Mouse (Mus musculus) mouse embryonic stem cell (cell line): ENCODE results near the gene Stx12.

ENCODE experiments used
- in situ Hi-C, 2 experiments: fragments of 300-500 bp; cut with MboI; formaldehyde crosslinking; loops; 1 replicate in 1 of 2; 3 replicates in 1 of 2; pipeline ENCODE4 v1.14.3; 2019 to 2020; ENCODE audit warnings: low sequenced_read_pairs in 2 of 2, low pct_unique_long_range_greater_than_20kb in 1 of 2, mixed read lengths in 1 of 2; ENCODE audit not compliant: unreplicated experiment in 1 of 2

The Stx12 gene

GRCm38 (mm10) chr4:132873481-132874362 lies 10.6 kb downstream of the Stx12 start:
- in situ Hi-C loops = no loop called here

DNA sequence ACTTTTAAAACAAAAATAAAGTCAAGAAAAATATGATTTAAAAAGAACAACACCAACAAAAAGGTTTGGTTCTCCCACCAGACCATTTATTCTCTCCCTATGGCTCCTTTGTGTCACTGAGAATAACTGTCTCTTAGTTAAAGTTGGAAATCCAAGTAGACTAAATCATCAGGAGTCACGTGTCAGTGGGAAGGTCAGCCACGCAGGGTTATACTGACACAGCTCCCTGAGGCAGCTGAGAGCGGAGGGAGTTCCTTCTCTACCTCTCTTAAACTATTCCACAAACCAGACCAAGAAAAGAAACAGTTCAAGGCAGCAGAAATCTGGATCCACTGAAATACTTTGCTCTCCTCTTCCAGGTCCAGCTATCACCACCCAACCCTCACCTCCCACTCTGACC lies 13.2 kb downstream of the Stx12 start:
- in situ Hi-C loops = no loop called here

GRCm38 (mm10) chr4:132864856-132865255 lies 19.5 kb downstream of the Stx12 start:
- in situ Hi-C loops = no loop called here

GRCm38 (mm10) chr4:132863012-132863411 lies 21.3 kb downstream of the Stx12 start:
- in situ Hi-C loops = no loop called here

GRCm38 (mm10) chr4:132860880-132861279 lies 23.4 kb downstream of the Stx12 start:
- in situ Hi-C loops = no loop called here

- in situ Hi-C loops = no loop called here
Measured at GRCm38 (mm10) chr4:132843705-132844071, 40.6 kb downstream of the Stx12 start.

DNA sequence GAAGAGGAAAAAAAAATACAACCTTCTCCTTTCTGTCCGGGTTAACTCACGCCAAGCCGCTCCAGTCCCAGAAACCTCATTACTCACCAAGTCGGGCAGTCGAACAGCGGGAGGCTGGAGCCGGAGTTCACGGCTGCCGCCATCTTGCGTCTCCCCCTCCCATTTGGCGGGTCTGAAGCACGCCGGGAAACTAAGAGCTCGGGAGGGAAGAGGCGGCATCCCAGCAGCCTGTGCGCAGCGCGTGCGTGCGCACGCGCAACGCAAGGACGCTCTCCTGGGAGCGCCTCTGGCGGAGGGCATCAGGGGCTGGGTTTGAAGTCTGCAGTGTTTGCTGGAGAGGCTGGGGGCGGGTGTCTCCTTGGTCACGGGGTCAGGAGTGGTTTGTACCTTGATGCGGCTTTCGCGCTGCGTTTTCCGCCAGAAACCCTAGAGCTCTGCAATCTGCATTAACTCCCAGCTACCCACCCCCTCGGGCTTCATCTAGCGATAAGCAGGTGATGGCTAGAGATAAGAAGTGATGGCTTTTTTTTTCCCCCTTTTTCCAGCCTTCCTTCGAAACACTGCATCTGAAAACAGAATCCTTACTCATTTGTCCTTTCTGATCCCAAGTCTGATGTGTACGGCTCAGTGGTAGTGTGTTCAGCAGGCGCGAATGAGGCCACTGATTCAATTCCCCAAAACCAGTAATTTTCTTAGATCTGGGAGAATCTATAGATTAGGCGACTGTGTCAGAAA lies 41.2 kb downstream of the Stx12 start, which contains the start of gene Ppp1r8:
TSS of gene Ppp1r8 (minus strand) at position 200 of the 735 bp plus-strand sequence.
- in situ Hi-C loops = no loop called here

DNA sequence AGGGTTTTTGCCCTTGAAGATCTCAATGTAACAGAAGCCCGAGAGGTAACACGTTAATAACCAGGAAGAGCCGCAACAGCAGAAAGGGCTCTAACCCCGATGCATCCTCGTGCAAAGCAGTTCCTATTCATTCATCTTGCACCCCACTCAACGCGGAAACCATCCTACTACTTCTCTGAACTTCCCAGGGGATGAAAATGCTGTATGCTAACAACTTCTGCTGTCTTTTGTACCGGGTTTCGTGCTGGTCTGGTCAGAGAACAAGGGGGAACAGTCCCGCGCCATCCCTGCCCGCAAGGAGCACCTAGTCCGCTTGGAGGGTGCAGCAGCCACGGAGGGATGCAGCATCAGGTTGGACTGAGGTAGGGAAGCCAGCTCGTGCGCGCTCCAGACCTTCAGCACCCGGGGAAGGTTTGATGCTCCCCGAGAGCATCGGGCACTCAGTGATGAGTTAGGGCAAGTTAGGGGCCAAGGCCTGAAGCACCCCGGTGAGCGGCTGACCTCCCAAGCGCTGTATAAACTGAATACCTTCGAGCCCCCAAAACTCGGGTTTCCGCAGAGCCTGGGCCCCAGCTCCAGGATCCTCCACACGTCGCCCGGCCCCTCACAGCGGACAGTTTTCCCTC lies 41.9 kb downstream of the Stx12 start:
- in situ Hi-C loops = no loop called here

DNA sequence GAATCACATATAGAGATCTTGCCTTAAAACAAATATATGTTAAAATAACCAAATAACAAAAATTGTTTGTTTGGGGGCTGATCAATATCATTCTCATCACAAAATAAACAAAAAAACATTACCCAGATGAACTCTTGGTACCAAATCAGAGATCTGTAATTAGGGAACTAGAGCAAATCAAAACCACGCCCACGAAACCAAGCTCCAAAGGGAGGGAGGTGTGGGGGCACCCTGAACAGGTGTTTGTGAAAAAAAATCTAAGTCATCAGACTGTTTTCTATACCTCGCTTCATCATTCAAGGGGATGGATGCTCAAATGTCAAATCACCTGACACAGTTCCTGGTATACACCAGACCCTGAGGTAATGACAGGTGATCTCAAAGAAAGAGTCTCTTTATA lies 42.8 kb downstream of the Stx12 start:
- in situ Hi-C loops = no loop called here

DNA sequence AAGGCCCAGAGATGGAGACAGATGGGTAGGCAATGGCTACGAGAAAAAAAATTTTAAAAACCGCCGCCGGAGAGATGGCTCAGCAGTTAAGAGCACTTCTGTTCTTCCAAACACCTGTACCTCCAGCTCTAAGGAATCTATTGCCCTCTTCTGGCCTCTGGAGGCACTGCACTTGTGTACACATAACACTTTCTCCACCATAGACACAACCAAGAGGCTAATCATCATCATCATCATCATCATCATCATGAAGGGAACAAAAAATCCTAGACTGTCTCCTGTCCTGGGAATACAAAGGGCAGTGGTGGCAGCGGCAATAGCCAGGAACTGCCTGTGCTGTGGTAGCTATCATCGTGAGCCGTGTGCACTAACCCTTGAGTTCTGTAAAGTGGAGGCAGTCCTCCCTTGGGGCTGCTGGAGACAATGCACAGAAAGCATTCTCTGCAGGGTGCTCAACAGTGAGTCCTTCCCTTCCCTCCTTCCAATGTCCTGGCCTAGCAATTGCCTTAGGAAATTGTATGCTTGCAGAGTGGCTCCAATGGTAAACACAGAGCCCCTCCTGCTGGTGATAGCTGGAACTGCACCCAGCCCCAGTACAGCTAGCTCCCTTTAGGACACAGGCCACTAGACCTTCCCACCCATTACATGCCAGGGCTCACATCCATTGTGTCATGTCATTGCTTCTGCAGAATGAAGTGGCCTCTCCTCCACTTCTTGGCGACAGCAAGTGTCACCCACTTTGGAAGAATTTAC lies 60.5 kb downstream of the Stx12 start:
- in situ Hi-C loops = no loop called here

DNA sequence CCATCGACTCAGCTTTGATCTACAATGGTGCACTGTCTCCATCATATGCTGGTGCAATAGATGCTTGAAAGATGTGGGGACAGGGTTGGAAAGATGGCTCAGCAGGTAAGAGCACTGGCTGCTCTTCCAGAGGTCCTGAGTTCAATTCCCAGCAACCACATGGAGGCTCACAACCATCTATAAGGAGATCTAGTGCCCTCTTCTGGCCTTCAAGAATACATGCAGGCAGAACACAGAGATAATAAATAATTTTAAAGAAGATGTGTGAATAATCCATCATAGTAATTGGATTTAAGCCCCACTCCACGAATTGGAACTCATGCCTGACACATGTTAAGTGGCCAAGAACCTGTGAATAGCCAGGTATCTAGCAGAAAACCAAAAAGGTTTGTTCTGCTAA lies 65.9 kb downstream of the Stx12 start:
- in situ Hi-C loops = loop anchor here in 1 of 2 experiments (5.0 kb wide), 1 partner anchor 36 kb away; no protein-coding TSS in a partner anchor

- in situ Hi-C loops = loop anchor here in 1 of 2 experiments (5.0 kb wide), 1 partner anchor 35 kb away; no protein-coding TSS in a partner anchor
Measured at GRCm38 (mm10) chr4:132816855-132817254, 67.5 kb downstream of the Stx12 start.

DNA sequence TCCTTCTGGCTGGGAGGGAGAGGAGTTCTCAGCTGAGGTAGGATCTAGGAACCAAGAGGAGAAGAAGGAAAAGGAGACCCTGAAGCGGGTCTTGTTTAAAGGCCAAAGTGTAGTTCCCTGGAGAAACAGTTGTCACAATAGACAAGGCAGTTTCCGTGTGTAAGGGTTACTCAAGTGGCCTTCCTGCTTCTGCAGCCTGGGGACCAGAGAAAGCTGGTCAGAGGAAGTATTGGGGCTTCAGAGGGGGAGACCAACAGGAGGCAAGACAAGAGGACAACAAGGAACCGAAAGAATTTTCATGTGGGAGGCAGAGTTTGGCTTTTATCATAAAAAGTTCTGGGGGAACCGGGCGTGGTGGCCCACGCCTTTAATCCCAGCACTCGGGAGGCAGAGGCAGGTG lies 67.9 kb downstream of the Stx12 start:
- in situ Hi-C loops = loop anchor here in 1 of 2 experiments (5.0 kb wide), 1 partner anchor 34 kb away; no protein-coding TSS in a partner anchor

- in situ Hi-C loops = no loop called here
Measured at GRCm38 (mm10) chr4:132809621-132810020, 74.7 kb downstream of the Stx12 start.

- in situ Hi-C loops = no loop called here
Measured at GRCm38 (mm10) chr4:132807771-132808641, 76.3 kb downstream of the Stx12 start.

DNA sequence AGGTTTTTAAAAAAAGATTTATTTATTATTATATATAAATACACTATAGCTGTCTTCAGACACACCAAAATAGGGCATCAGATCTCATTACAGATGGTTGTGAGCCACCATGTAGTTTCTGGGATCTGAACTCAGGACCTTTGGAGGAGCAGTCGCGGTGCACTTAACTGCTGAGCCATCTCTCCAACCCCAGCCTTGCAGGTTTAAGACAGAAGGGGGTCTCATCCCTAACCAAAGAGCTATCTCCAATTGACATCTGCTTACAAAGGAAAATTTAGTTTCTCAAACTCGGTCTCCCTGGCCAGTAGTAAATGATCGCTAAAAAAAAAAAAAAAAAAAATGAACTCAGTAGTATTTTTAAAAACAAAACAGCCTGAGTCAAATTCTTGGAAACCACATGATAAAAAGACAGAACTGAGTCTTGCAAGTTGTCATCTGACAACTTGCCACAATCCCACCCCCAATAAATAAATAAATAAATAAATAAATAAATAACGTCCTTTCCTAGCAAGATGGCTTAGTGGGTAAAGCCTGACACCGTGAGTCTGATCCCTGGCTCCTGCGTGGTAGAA lies 77.6 kb downstream of the Stx12 start:
- in situ Hi-C loops = no loop called here

GRCm38 (mm10) chr4:132805599-132806197 lies 78.6 kb downstream of the Stx12 start:
- in situ Hi-C loops = no loop called here
